Mouse (Mus musculus): ENCODE data around the gene Copz1.

- TF ChIP-seq CTCF (IDR thresholded peaks at IDR 0.05; ENCODE audit: insufficient read depth, low read length) = no peak
- no peak for TF ChIP-seq POLR2A (IDR thresholded peaks at IDR 0.05; ENCODE audit: borderline replicate concordance, extremely low read depth, low read depth, low read length)
Observed at GRCm38 (mm10) chr15:103253352-103253751, 19.2 kb upstream of the Copz1 start.
